Mouse (Mus musculus): ENCODE measurements around the gene Rnft1. TPM values are rescaled to one million over a fixed set of nuclear protein-coding genes. Genes with fewer than 3 reads are reported as not detected.

The Rnft1 gene
- polyA plus RNA-seq, 1 experiment = 8.2 TPM

GRCm38 (mm10) chr11:86503121-86503520 lies 18.7 kb downstream of the Rnft1 start:
- no peak overlapping the region for H3K4me3 ChIP-seq
- H3ac ChIP-seq (ENCODE audit: control insufficient read depth, insufficient read length) = no peak overlapping the region
- H3K4me2 ChIP-seq (ENCODE audit: low read depth) = no peak overlapping the region
- TF ChIP-seq MYOD1 (IDR thresholded peaks at IDR 0.05; ENCODE audit: control insufficient read depth in 1 of 3, insufficient read length in 2 of 3, low read depth in 2 of 3) (no peak), MAX (IDR thresholded peaks at IDR 0.05; ENCODE audit: low read depth) (no peak), TCF12 (IDR thresholded peaks at IDR 0.05; ENCODE audit: insufficient read depth, poor library complexity, severe bottlenecking) (no peak), CEBPB (IDR thresholded peaks at IDR 0.05; ENCODE audit: insufficient read depth, poor library complexity, severe bottlenecking) (no peak)
- H3K79me2 ChIP-seq (ENCODE audit: control insufficient read depth, insufficient read depth) = no peaks in the 10 kb centered on the region
- peaks cover 51% of the 10 kb centered on the region for H3K36me3 ChIP-seq (ENCODE audit: control insufficient read depth, insufficient read depth)
- no peaks in the 10 kb centered on the region for H3K27me3 ChIP-seq (ENCODE audit: control insufficient read depth, insufficient read depth, insufficient read length)

GRCm38 (mm10) chr11:86507334-86507733 lies 22.9 kb downstream of the Rnft1 start:
- H3K27me3 ChIP-seq (ENCODE audit: control insufficient read depth, insufficient read depth, insufficient read length) = no peaks in the 10 kb centered on the region
- no peak overlapping the region for H3K4me3 ChIP-seq
- peaks cover 72% of the 10 kb centered on the region for H3K36me3 ChIP-seq (ENCODE audit: control insufficient read depth, insufficient read depth)
- H3K79me2 ChIP-seq (ENCODE audit: control insufficient read depth, insufficient read depth) = no peaks in the 10 kb centered on the region
- H3K4me2 ChIP-seq (ENCODE audit: low read depth) = no peak overlapping the region
- TF ChIP-seq MAX (IDR thresholded peaks at IDR 0.05; ENCODE audit: low read depth) (no peak), MYOG (IDR thresholded peaks at IDR 0.05; ENCODE audit: control insufficient read depth in 1 of 3, insufficient read depth in 1 of 3, insufficient read length in 2 of 3, low read depth in 2 of 3) (no peak), TCF12 (IDR thresholded peaks at IDR 0.05; ENCODE audit: insufficient read depth, poor library complexity, severe bottlenecking) (no peak), TCF3 (IDR thresholded peaks at IDR 0.05; ENCODE audit: insufficient read length, low read depth) (no peak), SRF (IDR thresholded peaks at IDR 0.05; ENCODE audit: control insufficient read depth, insufficient read length, low read depth) (no peak), POLR2A (IDR thresholded peaks at IDR 0.05; ENCODE audit: insufficient read length, low read depth) (no peak), CEBPB (IDR thresholded peaks at IDR 0.05; ENCODE audit: insufficient read depth, poor library complexity, severe bottlenecking) (no peak), USF1 (IDR thresholded peaks at IDR 0.05; ENCODE audit: low read depth) (no peak), MYOD1 (IDR thresholded peaks at IDR 0.05; ENCODE audit: control insufficient read depth in 1 of 3, insufficient read length in 2 of 3, low read depth in 2 of 3) (no peak), POLR2AphosphoS2 (IDR thresholded peaks at IDR 0.05; ENCODE audit: insufficient read length, low read depth) (no peak), E2F4 (IDR thresholded peaks at IDR 0.05; ENCODE audit: insufficient read depth) (no peak), REST (IDR thresholded peaks at IDR 0.05; ENCODE audit: insufficient read depth, insufficient read length) (no peak)
- no peak overlapping the region for H3ac ChIP-seq (ENCODE audit: control insufficient read depth, insufficient read length)

- Histone ChIP-seq H3K79me2 (ENCODE audit: control insufficient read depth, insufficient read depth) (no peaks in the 10 kb centered on the region), H3K4me3 (no peak overlapping the region), H3K4me2 (ENCODE audit: low read depth) (no peak overlapping the region), H3K36me3 (ENCODE audit: control insufficient read depth, insufficient read depth) (peaks cover 74% of the 10 kb centered on the region), H3K27me3 (ENCODE audit: control insufficient read depth, insufficient read depth, insufficient read length) (no peaks in the 10 kb centered on the region), H3ac (ENCODE audit: control insufficient read depth, insufficient read length) (no peak overlapping the region)
- TF ChIP-seq SRF (IDR thresholded peaks at IDR 0.05; ENCODE audit: control insufficient read depth, insufficient read length, low read depth) = no peak
- no peak for TF ChIP-seq E2F4 (IDR thresholded peaks at IDR 0.05; ENCODE audit: insufficient read depth)
- no peak for TF ChIP-seq REST (IDR thresholded peaks at IDR 0.05; ENCODE audit: insufficient read depth, insufficient read length)
- no peak for TF ChIP-seq MAX (IDR thresholded peaks at IDR 0.05; ENCODE audit: low read depth)
- TF ChIP-seq TCF12 (IDR thresholded peaks at IDR 0.05; ENCODE audit: insufficient read depth, poor library complexity, severe bottlenecking) = no peak
- TF ChIP-seq USF1 (IDR thresholded peaks at IDR 0.05; ENCODE audit: low read depth) = no peak
- TF ChIP-seq POLR2AphosphoS2 (IDR thresholded peaks at IDR 0.05; ENCODE audit: insufficient read length, low read depth) = no peak
- TF ChIP-seq TCF3 (IDR thresholded peaks at IDR 0.05; ENCODE audit: insufficient read length, low read depth) = no peak
- TF ChIP-seq CEBPB (IDR thresholded peaks at IDR 0.05; ENCODE audit: insufficient read depth, poor library complexity, severe bottlenecking) = no peak
- TF ChIP-seq MYOD1 (IDR thresholded peaks at IDR 0.05; ENCODE audit: control insufficient read depth in 1 of 3, insufficient read length in 2 of 3, low read depth in 2 of 3) = no peak
- no peak for TF ChIP-seq MYOG (IDR thresholded peaks at IDR 0.05; ENCODE audit: control insufficient read depth in 1 of 3, insufficient read depth in 1 of 3, insufficient read length in 2 of 3, low read depth in 2 of 3)
- TF ChIP-seq POLR2A (IDR thresholded peaks at IDR 0.05; ENCODE audit: insufficient read length, low read depth) = no peak
Measured at GRCm38 (mm10) chr11:86507991-86508390, 23.5 kb downstream of the Rnft1 start.

- H3K79me2 ChIP-seq (ENCODE audit: control insufficient read depth, insufficient read depth) = no peaks in the 10 kb centered on the region
- peaks cover 88% of the 10 kb centered on the region for H3K36me3 ChIP-seq (ENCODE audit: control insufficient read depth, insufficient read depth)
- no peak overlapping the region for H3K4me3 ChIP-seq
- H3K27me3 ChIP-seq (ENCODE audit: control insufficient read depth, insufficient read depth, insufficient read length) = no peaks in the 10 kb centered on the region
- H3ac ChIP-seq (ENCODE audit: control insufficient read depth, insufficient read length) = no peak overlapping the region
- TF ChIP-seq CEBPB (IDR thresholded peaks at IDR 0.05; ENCODE audit: insufficient read depth, poor library complexity, severe bottlenecking) = peak; percentile 90
- TF ChIP-seq MAX (IDR thresholded peaks at IDR 0.05; ENCODE audit: low read depth) = no peak
- no peak for TF ChIP-seq SRF (IDR thresholded peaks at IDR 0.05; ENCODE audit: control insufficient read depth, insufficient read length, low read depth)
- no peak for TF ChIP-seq POLR2AphosphoS2 (IDR thresholded peaks at IDR 0.05; ENCODE audit: insufficient read length, low read depth)
- TF ChIP-seq POLR2A (IDR thresholded peaks at IDR 0.05; ENCODE audit: insufficient read length, low read depth) = no peak
- peak overlapping the region; percentile 21 for H3K4me2 ChIP-seq (ENCODE audit: low read depth)
Measured at GRCm38 (mm10) chr11:86516620-86517019, 32.2 kb downstream of the Rnft1 start.

- Histone ChIP-seq H3K4me2 (ENCODE audit: low read depth) (peak overlapping the region; percentile 21), H3K79me2 (ENCODE audit: control insufficient read depth, insufficient read depth) (no peaks in the 10 kb centered on the region), H3ac (ENCODE audit: control insufficient read depth, insufficient read length) (no peak overlapping the region), H3K4me3 (no peak overlapping the region), H3K27me3 (ENCODE audit: control insufficient read depth, insufficient read depth, insufficient read length) (no peaks in the 10 kb centered on the region), H3K36me3 (ENCODE audit: control insufficient read depth, insufficient read depth) (peaks cover 91% of the 10 kb centered on the region)
- TF ChIP-seq MYOG (IDR thresholded peaks at IDR 0.05; ENCODE audit: control insufficient read depth in 1 of 3, insufficient read depth in 1 of 3, insufficient read length in 2 of 3, low read depth in 2 of 3) (no peak), USF1 (IDR thresholded peaks at IDR 0.05; ENCODE audit: low read depth) (peak; percentile 20)
Measured at GRCm38 (mm10) chr11:86517229-86517628, 32.8 kb downstream of the Rnft1 start.
